Mouse (Mus musculus) ES-Bruce4 (cell line): ENCODE data around the gene Opn3.

Experiments used
- CTCF ChIP-seq: IDR thresholded peaks from one replicate; pipeline ENCODE4 v1.8.1; 2011; ENCODE audit warnings: low read depth, low read length
- EP300 ChIP-seq: IDR thresholded peaks from 2 replicates; pipeline ENCODE4 v1.6.1; 2011; ENCODE audit warnings: low read depth, low read length; ENCODE audit not compliant: insufficient read depth
- POLR2A ChIP-seq: IDR thresholded peaks from one replicate; pipeline ENCODE4 v1.8.1; 2011; ENCODE audit warnings: low read length; ENCODE audit not compliant: insufficient read depth

DNA sequence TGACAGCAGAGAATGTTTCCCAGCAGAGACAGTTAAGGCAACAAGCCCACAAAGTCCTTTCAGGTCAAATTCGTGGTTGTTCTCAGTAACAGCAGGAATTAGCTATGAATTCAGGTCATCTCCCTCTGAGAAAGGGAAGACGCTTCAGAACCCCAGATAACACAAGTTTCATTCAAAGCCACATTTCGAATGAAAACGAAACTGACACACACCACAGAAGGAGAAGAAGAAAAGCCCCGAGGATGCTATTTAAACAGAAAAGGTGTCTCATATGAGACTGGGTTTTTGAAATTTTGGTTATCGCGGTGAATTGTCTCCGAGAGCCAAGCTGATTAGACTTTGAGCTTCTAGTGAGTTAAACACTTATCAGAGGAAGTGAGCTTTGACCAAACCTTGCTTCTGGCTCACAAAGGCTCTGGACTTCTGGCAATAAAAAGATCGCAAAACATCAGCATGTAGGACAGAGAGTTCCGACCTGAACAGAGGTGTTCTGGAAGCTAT is 60.8 kb downstream of the Opn3 start:
- no peak for TF ChIP-seq CTCF
- TF ChIP-seq EP300 = no peak
- no peak for TF ChIP-seq POLR2A
